Mouse (Mus musculus): Measurements from ENCODE around the gene Stk32b.

The Stk32b gene

GRCm38 (mm10) chr5:37716505-37717372 lies at the start of gene Stk32b:
TSS of gene Stk32b (minus strand) at chr5:37717171.
- no peak for DNase-seq (ENCODE audit: low read depth in 1 of 2, low spot score in 2 of 2)

- no peak for DNase-seq (ENCODE audit: low read depth in 1 of 2, low spot score in 2 of 2)
Observed at GRCm38 (mm10) chr5:37765851-37766250, 48.9 kb upstream of the Stk32b start.

GRCm38 (mm10) chr5:37762046-37762445 lies 45.1 kb upstream of the Stk32b start:
- DNase-seq (ENCODE audit: low read depth in 1 of 2, low spot score in 2 of 2) = no peak

- no peak for DNase-seq (ENCODE audit: low read depth in 1 of 2, low spot score in 2 of 2)
Observed at GRCm38 (mm10) chr5:37753366-37753765, 36.4 kb upstream of the Stk32b start.

GRCm38 (mm10) chr5:37752027-37752967 lies 35.3 kb upstream of the Stk32b start:
- no peak for DNase-seq (ENCODE audit: low read depth in 1 of 2, low spot score in 2 of 2)

- DNase-seq (ENCODE audit: low read depth in 1 of 2, low spot score in 2 of 2) = no peak
Observed at GRCm38 (mm10) chr5:37743889-37744707, 27.1 kb upstream of the Stk32b start.

- DNase-seq (ENCODE audit: low read depth in 1 of 2, low spot score in 2 of 2) = no peak
Observed at GRCm38 (mm10) chr5:37736213-37736612, 19.2 kb upstream of the Stk32b start.

GRCm38 (mm10) chr5:37735224-37735623 lies 18.3 kb upstream of the Stk32b start, which contains the start of gene Cytl1:
TSS of gene Cytl1 (plus strand) at chr5:37735519.
- DNase-seq (ENCODE audit: low read depth in 1 of 2, low spot score in 2 of 2) = no peak

GRCm38 (mm10) chr5:37730781-37731180 lies 13.8 kb upstream of the Stk32b start:
- no peak for DNase-seq (ENCODE audit: low read depth in 1 of 2, low spot score in 2 of 2)

GRCm38 (mm10) chr5:37725220-37725886 lies 8.4 kb upstream of the Stk32b start:
- DNase-seq (ENCODE audit: low read depth in 1 of 2, low spot score in 2 of 2) = no peak

- DNase-seq (ENCODE audit: low read depth in 1 of 2, low spot score in 2 of 2) = no peak
Observed at GRCm38 (mm10) chr5:37720670-37721069, 3.7 kb upstream of the Stk32b start.

- DNase-seq (ENCODE audit: low read depth in 1 of 2, low spot score in 2 of 2) = no peak
Observed at GRCm38 (mm10) chr5:37717384-37717963, 503 bp upstream of the Stk32b start.

- DNase-seq (ENCODE audit: low read depth in 1 of 2, low spot score in 2 of 2) = no peak
Observed at GRCm38 (mm10) chr5:37709257-37709904, 7.6 kb downstream of the Stk32b start.

- DNase-seq (ENCODE audit: low read depth in 1 of 2, low spot score in 2 of 2) = no peak
Observed at GRCm38 (mm10) chr5:37708124-37708523, 8.8 kb downstream of the Stk32b start.

- DNase-seq (ENCODE audit: low read depth in 1 of 2, low spot score in 2 of 2) = no peak
Observed at GRCm38 (mm10) chr5:37704962-37705361, 12.0 kb downstream of the Stk32b start.

- DNase-seq (ENCODE audit: low read depth in 1 of 2, low spot score in 2 of 2) = no peak
Observed at GRCm38 (mm10) chr5:37699757-37700156, 17.2 kb downstream of the Stk32b start.

- DNase-seq (ENCODE audit: low read depth in 1 of 2, low spot score in 2 of 2) = no peak
Observed at GRCm38 (mm10) chr5:37697286-37697685, 19.7 kb downstream of the Stk32b start.

- DNase-seq (ENCODE audit: low read depth in 1 of 2, low spot score in 2 of 2) = no peak
Observed at GRCm38 (mm10) chr5:37695773-37696172, 21.2 kb downstream of the Stk32b start.

- no peak for DNase-seq (ENCODE audit: low read depth in 1 of 2, low spot score in 2 of 2)
Observed at GRCm38 (mm10) chr5:37692759-37693158, 24.2 kb downstream of the Stk32b start.
